Mouse (Mus musculus): ENCODE data around the gene 2310022A10Rik.

DNA sequence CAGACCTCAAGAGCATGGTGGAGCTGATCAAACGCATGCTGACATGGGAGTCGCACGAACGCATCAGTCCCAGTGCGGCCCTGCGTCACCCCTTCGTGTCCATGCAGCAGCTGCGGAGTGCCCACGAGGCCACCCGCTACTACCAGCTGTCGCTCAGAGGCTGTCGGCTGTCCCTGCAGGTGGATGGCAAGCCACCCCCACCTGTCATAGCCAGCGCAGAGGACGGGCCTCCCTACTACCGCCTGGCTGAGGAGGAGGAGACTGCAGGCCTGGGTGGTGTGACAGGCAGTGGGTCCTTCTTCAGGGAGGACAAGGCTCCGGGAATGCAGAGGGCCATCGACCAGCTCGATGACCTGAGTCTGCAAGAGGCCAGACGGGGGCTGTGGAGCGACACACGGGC lies 24.0 kb upstream of the 2310022A10Rik start:
- TF ChIP-seq GATA1 (IDR thresholded peaks at IDR 0.05; ENCODE audit: low read length) (no peak), TAL1 (IDR thresholded peaks at IDR 0.05; ENCODE audit: low read length) (no peak)
